Mouse (Mus musculus) adrenal gland (tissue): ENCODE measurements around the gene Gcdh.

Experiments
- intact Hi-C: fragments of 180-260 bp; cut with DNase I; formaldehyde crosslinking; loops from one replicate; pipeline ENCODE4 v1.15.1; 2025

Gcdh gene

GRCm38 (mm10) chr8:84874339-84874738 is 19.4 kb downstream of the Gcdh start:
- intact Hi-C loops = no loop called here

- intact Hi-C loops = no loop called here
Measured at GRCm38 (mm10) chr8:84873016-84873415, 20.7 kb downstream of the Gcdh start.

- intact Hi-C loops = no loop called here
Measured at GRCm38 (mm10) chr8:84872309-84872965, 21.3 kb downstream of the Gcdh start.

- intact Hi-C loops = no loop called here
Measured at GRCm38 (mm10) chr8:84871376-84872308, 22.1 kb downstream of the Gcdh start, which contains the start of gene Syce2. Gene Syce2, plus strand, starts transcription at chr8:84872111.

GRCm38 (mm10) chr8:84856864-84857441 is 36.8 kb downstream of the Gcdh start, which contains the start of gene Farsa:
Gene Farsa, plus strand, starts transcription at chr8:84856989.
- intact Hi-C loops = no loop called here

- intact Hi-C loops = no loop called here
Measured at GRCm38 (mm10) chr8:84856434-84856833, 37.3 kb downstream of the Gcdh start.

- intact Hi-C loops = no loop called here
Measured at GRCm38 (mm10) chr8:84847684-84848435, 45.9 kb downstream of the Gcdh start.

GRCm38 (mm10) chr8:84846722-84847572 is 46.8 kb downstream of the Gcdh start, which contains the start of gene Calr:
Gene Calr, minus strand, starts transcription at chr8:84846934.
- intact Hi-C loops = no loop called here

- intact Hi-C loops = no loop called here
Measured at GRCm38 (mm10) chr8:84846094-84846721, 47.5 kb downstream of the Gcdh start.

- intact Hi-C loops = no loop called here
Measured at GRCm38 (mm10) chr8:84845355-84846093, 48.2 kb downstream of the Gcdh start.

GRCm38 (mm10) chr8:84844397-84845070 is 49.2 kb downstream of the Gcdh start:
- intact Hi-C loops = no loop called here

GRCm38 (mm10) chr8:84841514-84841913 is 52.2 kb downstream of the Gcdh start:
- intact Hi-C loops = no loop called here

GRCm38 (mm10) chr8:84840248-84840999 is 53.3 kb downstream of the Gcdh start, which contains the start of gene Rad23a:
Gene Rad23a, minus strand, starts transcription at chr8:84840665.
- intact Hi-C loops = no loop called here

GRCm38 (mm10) chr8:84839875-84840247 is 53.9 kb downstream of the Gcdh start:
- intact Hi-C loops = no loop called here

GRCm38 (mm10) chr8:84839411-84839810 is 54.3 kb downstream of the Gcdh start:
- intact Hi-C loops = no loop called here

GRCm38 (mm10) chr8:84838513-84838912 is 55.2 kb downstream of the Gcdh start:
- intact Hi-C loops = no loop called here

- intact Hi-C loops = no loop called here
Measured at GRCm38 (mm10) chr8:84837912-84838470, 55.7 kb downstream of the Gcdh start.
